Mouse (Mus musculus) heart, embryonic 14.5 days (tissue): ENCODE measurements around the gene Pwp2. TPM values are rescaled to one million over a fixed set of nuclear protein-coding genes. Genes with fewer than 3 reads are reported as not detected.
A peak's percentile ranks its signal among the peaks of the same experiment; 100 is the strongest.

Experiments used
- ATAC-seq: fragments of 200-750 bp; cut with Nextera tagmentation; 2 replicates; pipeline ENCODE4 v1.8.0; 2017; ENCODE audit warnings: low read depth, moderate TSS enrichment; ENCODE audit not compliant: insufficient number of reproducible peaks, insufficient read depth, low FRiP score
- H3K27ac ChIP-seq, 2 experiments: fragments of 200-500 bp in 1 of 2; fragments of 300-500 bp in 1 of 2; sonication (generic) in 1 of 2; replicated peaks in 1 of 2; 2 replicates each; pipeline ENCODE4 v1.5.1; 2012 to 2014; ENCODE audit warnings: low read depth in 2 of 2, low read length in 2 of 2, control low read depth in 1 of 2, mild to moderate bottlenecking in 1 of 2, mixed read lengths in 1 of 2; ENCODE audit not compliant: control insufficient read depth in 1 of 2, insufficient read depth in 1 of 2
- H3K27me3 ChIP-seq: fragments of 300-500 bp; sonication (generic); 2 replicates; pipeline ENCODE4 v1.6.1; 2014; ENCODE audit warnings: mild to moderate bottlenecking, low read length, control low read depth; ENCODE audit not compliant: control insufficient read depth, insufficient read depth
- H3K36me3 ChIP-seq: fragments of 300-500 bp; sonication (generic); 2 replicates; pipeline ENCODE4 v1.6.1; 2014; ENCODE audit warnings: mild to moderate bottlenecking, control low read depth, low read length, mixed read lengths; ENCODE audit not compliant: control insufficient read depth, insufficient read depth
- H3K4me1 ChIP-seq, 2 experiments: fragments of 200-500 bp in 1 of 2; fragments of 300-500 bp in 1 of 2; sonication (generic) in 1 of 2; 2 replicates each; pipeline ENCODE4 v1.6.1; 2012 to 2014; ENCODE audit warnings: low read length in 2 of 2, control low read depth in 1 of 2, mixed read lengths in 1 of 2; ENCODE audit not compliant: control insufficient read depth in 2 of 2, insufficient read depth in 2 of 2
- H3K4me2 ChIP-seq: fragments of 300-500 bp; sonication (generic); 2 replicates; pipeline ENCODE4 v1.6.1; 2014; ENCODE audit warnings: mild to moderate bottlenecking, low read length
- H3K4me3 ChIP-seq, 2 experiments: fragments of 200-500 bp in 1 of 2; fragments of 300-500 bp in 1 of 2; sonication (generic) in 1 of 2; 2 replicates each; pipeline ENCODE4 v1.5.1; 2012 to 2014; ENCODE audit warnings: low read length in 2 of 2, mild to moderate bottlenecking in 2 of 2, control low read depth in 1 of 2, low read depth in 1 of 2, moderate library complexity in 1 of 2; ENCODE audit not compliant: control insufficient read depth in 1 of 2, insufficient read depth in 1 of 2
- H3K9ac ChIP-seq: fragments of 300-500 bp; sonication (generic); 2 replicates; pipeline ENCODE4 v1.6.1; 2014; ENCODE audit warnings: mild to moderate bottlenecking, low read length
- H3K9me3 ChIP-seq: fragments of 300-500 bp; sonication (generic); 2 replicates; pipeline ENCODE4 v1.6.1; 2016; ENCODE audit warnings: low read length, control low read depth; ENCODE audit not compliant: control insufficient read depth
- WGBS: fragments of 180-500 bp; shearing (Covaris S2); extraction: QIAGEN DNeasy Blood & Tissue Kit; methylation state at CpG from one replicate; pipeline ENCODE4 v1.1.7; 2014; 5-methylcytosine and 5-hydroxymethylcytosine counted together
- polyA plus RNA-seq: library from polyadenylated mRNA; unstranded; fragments of >200 nt; fragmentation: Nextera tagmentation; extraction: Ambion mirVana; gene quantifications from 2 replicates; pipeline ENCODE4 v1.2.1, GENCODE M21; 2014

The Pwp2 gene
- polyA plus RNA-seq, 1 experiment from 2014 or later: 8.6 TPM

DNA sequence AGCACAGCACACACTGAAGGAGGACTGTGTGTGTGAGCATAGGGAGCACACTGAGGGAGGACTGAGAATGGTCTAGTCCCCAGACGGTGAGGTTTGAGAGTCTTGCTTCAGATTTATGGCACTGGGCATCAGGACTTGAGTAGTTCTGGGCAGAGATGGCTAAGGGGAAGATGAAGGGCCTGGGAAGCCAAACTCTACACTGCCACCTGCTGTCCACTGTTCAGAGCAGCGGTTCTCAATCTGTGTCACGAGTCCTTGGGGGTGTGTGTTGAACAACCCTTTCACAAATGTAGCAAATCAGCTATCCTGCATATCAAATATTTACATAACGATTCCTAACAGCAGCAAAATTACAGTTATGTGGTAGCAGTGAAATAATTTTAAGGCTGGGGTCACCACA lies 21.0 kb downstream of the Pwp2 start:
- Histone ChIP-seq H3K36me3 (peaks cover 63% of the 10 kb centered on the region), H3K4me2 (no peak overlapping the region), H3K27me3 (no peaks in the 10 kb centered on the region), H3K9ac (no peak overlapping the region), H3K27ac (no peak overlapping the region), H3K4me3 (no peak overlapping the region), H3K9me3 (no peaks in the 10 kb centered on the region), H3K4me1 (peaks cover 8 to 15% of the 10 kb centered on the region in 2 experiments)
- WGBS: 35% methylated on average over 4 of the region's 4 CpGs
- ATAC-seq: no peak

DNA sequence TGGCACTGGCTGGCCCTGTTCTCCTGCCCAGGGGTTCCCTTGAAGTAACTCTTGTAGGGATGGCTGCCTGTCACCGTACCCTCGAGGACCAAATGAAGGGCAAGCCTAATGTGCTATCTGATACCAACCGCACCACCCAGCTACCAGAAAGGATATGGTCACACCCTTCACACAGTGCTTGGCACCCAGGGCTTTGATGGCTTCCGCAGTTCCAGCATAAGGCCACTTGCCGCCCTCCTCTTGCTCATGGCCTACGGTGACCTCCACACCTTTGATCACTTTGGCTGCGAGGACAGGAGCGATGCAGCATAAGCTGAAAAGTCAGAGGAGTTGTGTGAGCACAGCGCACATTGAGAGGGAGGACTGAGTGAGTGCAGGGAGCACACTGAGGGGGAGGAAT lies 21.7 kb downstream of the Pwp2 start:
- H3K27ac ChIP-seq: no peak overlapping the region
- peaks cover 3 to 10% of the 10 kb centered on the region in 2 experiments; a peak in 3 of 4 replicates for H3K4me1 ChIP-seq
- H3K4me2 ChIP-seq: no peak overlapping the region
- H3K4me3 ChIP-seq: no peak overlapping the region
- H3K9ac ChIP-seq: no peak overlapping the region
- ATAC-seq: no peak
- no peaks in the 10 kb centered on the region for H3K9me3 ChIP-seq
- H3K27me3 ChIP-seq: no peaks in the 10 kb centered on the region
- WGBS: 92% methylated on average over 9 of the region's 9 CpGs
- H3K36me3 ChIP-seq: peaks cover 63% of the 10 kb centered on the region

DNA sequence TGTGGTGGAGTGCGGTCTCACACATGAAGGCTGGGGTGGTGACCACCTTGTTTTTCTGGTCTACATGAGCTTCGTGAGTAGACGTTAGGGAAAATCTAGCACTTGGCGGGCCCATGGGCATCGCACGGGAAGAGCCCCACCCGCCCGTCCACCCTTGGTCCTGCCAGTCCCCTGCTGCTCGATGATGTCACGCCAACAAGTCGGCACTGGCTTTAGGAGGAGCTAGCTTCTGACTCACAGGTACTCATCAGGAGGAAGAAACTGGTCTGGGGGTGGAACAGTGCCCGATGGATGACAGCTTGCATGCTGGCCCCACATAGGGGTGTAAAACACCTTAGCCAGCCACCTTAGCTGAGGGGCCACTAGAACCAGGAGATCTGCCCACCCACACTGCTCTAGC lies 22.3 kb downstream of the Pwp2 start:
- Histone ChIP-seq H3K36me3 (peaks cover 63% of the 10 kb centered on the region), H3K9ac (no peak overlapping the region), H3K4me2 (no peak overlapping the region), H3K9me3 (no peaks in the 10 kb centered on the region), H3K27me3 (no peaks in the 10 kb centered on the region), H3K4me1 (peaks cover 3 to 8% of the 10 kb centered on the region in 2 experiments; a peak in 3 of 4 replicates), H3K4me3 (no peak overlapping the region), H3K27ac (no peak overlapping the region)
- WGBS: 93% methylated on average over 12 of the region's 12 CpGs
- ATAC-seq: no peak

DNA sequence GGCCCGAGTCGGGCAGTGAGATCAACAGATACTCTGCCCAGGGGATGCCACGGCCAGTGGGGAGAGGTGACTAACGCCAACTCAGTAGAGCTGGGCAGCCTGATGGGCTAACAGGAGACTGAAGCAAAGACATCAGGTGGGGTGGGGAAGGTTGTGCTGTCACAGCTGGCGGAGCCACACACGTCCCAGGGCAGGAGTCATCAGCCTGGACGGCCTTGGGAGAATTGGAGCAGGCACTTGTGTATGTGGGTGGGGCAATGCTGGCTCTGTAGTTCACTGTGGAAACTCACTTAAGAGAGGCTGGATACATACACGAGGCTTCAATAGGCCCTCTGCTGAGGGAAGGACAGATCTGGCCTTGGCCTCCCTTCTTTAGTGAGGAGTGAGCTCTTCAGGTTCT lies 23.9 kb downstream of the Pwp2 start:
- H3K4me1 ChIP-seq: peaks cover 3 to 8% of the 10 kb centered on the region in 2 experiments
- WGBS: 73% methylated on average over 8 of the region's 8 CpGs
- no peaks in the 10 kb centered on the region for H3K9me3 ChIP-seq
- no peak overlapping the region for H3K9ac ChIP-seq
- H3K27me3 ChIP-seq: no peaks in the 10 kb centered on the region
- H3K36me3 ChIP-seq: peaks cover 50% of the 10 kb centered on the region
- no peak overlapping the region for H3K4me3 ChIP-seq
- H3K4me2 ChIP-seq: no peak overlapping the region
- no peak overlapping the region for H3K27ac ChIP-seq
- ATAC-seq: no peak

DNA sequence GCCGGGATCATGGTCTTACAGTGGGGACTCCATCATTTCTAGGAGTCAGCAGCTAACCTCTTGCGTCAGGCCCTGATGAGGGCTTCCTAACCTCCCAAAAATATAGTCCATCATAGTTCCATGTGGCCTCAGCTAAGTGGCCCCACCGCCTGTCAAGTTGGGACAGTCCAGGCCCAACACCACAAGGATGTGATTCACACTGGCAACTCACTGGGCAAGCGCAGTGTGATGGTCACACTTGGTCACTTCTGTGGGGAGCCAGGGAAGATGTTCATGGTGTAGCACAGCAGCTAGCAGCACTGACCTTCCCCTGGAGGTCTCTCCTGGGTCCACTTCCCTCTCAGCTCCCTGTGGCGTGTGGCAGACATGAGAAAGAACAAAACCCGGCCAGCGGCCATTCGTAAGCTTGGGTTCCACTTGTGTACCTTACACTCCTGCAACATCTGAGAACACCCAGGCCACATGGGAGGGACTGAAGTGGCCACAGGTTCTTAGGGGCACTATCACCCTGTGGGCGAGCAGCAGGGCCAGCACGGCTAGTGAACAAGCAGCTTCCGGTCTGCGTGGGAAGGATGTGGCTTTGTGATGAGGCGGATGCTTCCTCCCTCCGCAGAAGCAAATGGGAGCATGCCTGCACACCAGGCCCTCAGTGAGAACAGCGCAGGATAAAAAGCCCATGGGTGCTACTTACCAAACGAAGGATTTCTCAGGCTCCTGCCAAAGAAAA lies 24.4 kb downstream of the Pwp2 start:
- Histone ChIP-seq H3K4me3 (no peak overlapping the region), H3K27me3 (no peaks in the 10 kb centered on the region), H3K27ac (no peak overlapping the region), H3K9me3 (no peaks in the 10 kb centered on the region), H3K4me2 (no peak overlapping the region), H3K9ac (no peak overlapping the region), H3K4me1 (peaks cover 3 to 8% of the 10 kb centered on the region in 2 experiments), H3K36me3 (peaks cover 44% of the 10 kb centered on the region)
- no peak for ATAC-seq
- WGBS: 78% methylated on average over 16 of the region's 16 CpGs

DNA sequence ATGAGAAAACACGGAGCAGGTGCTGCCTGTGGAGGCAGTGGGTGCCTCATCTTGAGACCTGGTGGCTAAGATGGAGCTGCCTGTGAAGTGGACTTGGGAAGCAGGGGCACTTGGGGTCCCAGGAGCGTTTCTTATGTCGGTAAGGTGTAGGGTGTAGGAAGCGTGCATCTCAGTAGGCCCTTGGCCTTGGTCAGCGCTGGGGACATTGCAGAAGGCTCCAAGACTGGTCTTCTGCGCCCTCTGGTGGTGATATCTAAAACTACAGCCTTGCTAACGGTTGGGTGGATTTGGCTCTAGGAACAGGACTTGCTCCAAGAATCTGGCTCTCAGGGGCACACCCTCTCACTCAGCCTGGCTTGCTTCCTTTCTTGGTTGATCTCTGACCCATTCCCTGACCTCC lies 25.0 kb downstream of the Pwp2 start:
- Histone ChIP-seq H3K27me3 (no peaks in the 10 kb centered on the region), H3K9me3 (no peaks in the 10 kb centered on the region), H3K4me3 (no peak overlapping the region), H3K9ac (peak overlapping the region; percentile 38; the same call in 1 of the 2 replicates), H3K36me3 (peaks cover 38% of the 10 kb centered on the region), H3K4me1 (peaks cover 3 to 8% of the 10 kb centered on the region in 2 experiments), H3K4me2 (peak overlapping the region; percentile 57), H3K27ac (no peak overlapping the region)
- peak; percentile 64 for ATAC-seq
- 3% methylated on average over 7 of the region's 7 CpGs for WGBS

DNA sequence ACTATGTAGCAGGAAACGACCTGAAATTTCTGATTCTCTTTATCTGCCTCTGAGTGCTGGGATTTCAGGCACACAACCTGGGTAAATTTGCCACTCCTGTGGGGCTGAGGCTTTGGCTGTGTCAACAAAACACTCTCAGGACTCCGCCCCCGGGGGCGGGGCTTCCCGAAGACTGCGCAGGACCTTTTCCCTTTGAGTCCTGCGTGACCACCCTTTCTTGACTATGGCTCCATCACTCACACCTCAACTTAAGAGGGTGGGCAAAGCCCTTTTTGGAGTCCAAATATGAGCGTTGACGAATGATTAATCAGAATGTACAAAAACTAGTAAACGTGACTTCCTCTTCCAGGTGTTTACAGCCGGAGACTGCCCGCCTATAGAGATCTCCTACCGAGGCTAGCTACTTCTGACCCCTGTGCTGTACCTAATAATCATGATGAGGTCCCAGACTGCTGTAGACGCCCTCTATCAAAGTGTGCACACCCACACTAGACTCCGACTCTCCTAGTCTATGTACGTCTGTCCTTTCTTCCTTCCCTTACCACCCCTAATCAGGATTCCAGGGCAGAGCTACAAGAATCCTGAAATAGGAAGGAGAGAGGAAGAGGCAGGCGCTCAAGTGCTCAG lies 25.6 kb downstream of the Pwp2 start:
- no peak for ATAC-seq
- H3K9me3 ChIP-seq: no peaks in the 10 kb centered on the region
- peaks cover 3 to 8% of the 10 kb centered on the region in 2 experiments for H3K4me1 ChIP-seq
- H3K9ac ChIP-seq: peak overlapping the region; percentile 38; the same call in 1 of the 2 replicates
- H3K4me2 ChIP-seq: peak overlapping the region; percentile 57
- H3K27me3 ChIP-seq: no peaks in the 10 kb centered on the region
- peaks cover 33% of the 10 kb centered on the region for H3K36me3 ChIP-seq
- WGBS: 16% methylated on average over 17 of the region's 17 CpGs
- H3K27ac ChIP-seq: no peak overlapping the region
- 0 out of 4 replicates have a peak overlapping the region, but pooled peaks of 1 of the 2 experiments have one; percentile 20 for H3K4me3 ChIP-seq
